Comparison of ENCODE assay signal across 8 mouse cellular contexts in the genomic region with DNA sequence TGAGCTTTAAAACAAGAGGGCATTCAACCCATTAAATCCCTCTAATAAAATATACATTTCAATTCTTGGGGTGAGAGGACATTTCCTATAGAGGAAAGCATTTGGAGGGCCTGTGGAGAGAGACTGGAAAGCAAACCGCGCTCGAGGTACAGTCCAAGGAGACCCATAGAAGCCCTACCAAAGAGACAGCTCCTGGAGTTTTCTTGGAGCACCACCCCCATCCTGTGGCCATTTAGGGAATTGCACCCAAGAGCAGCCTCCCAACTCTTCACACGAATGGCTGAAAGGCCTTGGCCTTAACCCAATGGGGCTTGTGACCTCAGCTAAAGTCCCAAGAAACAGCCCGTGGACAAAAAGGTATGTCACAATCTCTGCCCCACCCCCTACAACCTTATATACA. TPM values are rescaled to one million over a fixed set of nuclear protein-coding genes. Genes with fewer than 3 reads are reported as not detected.
DNase-seq lines count a peak whose midpoint lies in the region; ATAC-seq lines count a peak whose summit lies in the region.

No protein-coding gene starts in this region.

- H3K4me2 ChIP-seq in intestine, embryonic 15.5 days (replicated peaks) = no peak overlapping the region
- no peak overlapping the region for H3K4me2 ChIP-seq in midbrain, embryonic 12.5 days (replicated peaks)

- H3K9me3 ChIP-seq in intestine, embryonic 15.5 days = no peaks in the 10 kb centered on the region
- H3K9me3 ChIP-seq in midbrain, embryonic 12.5 days = no peaks in the 10 kb centered on the region

- ATAC-seq in intestine, embryonic 15.5 days = peak; percentile 77
- no peak for ATAC-seq in midbrain, embryonic 12.5 days (ENCODE audit: low FRiP score, low read depth)

- no peak overlapping the region for H3K4me3 ChIP-seq in intestine, embryonic 15.5 days (replicated peaks)
- no peak overlapping the region for H3K4me3 ChIP-seq in midbrain, embryonic 12.5 days

- peak; percentile 74 for DNase-seq in adrenal gland, adult 8-10 months
- DNase-seq in embryo, embryonic 10.5 days (ENCODE audit: low spot score) = peak; percentile 94
- peak; percentile 69 for DNase-seq in gastrocnemius, postnatal 25 days
- DNase-seq in left cerebral cortex, postnatal 10 days (ENCODE audit: extremely low spot score in 1 of 2, low spot score in 2 of 2) = peak; percentile 81 to 85
- peak; percentile 70 for DNase-seq in skeletal muscle tissue, adult 2 months (ENCODE audit: low read depth, low spot score)
- peak; percentile 73 for DNase-seq in yolk sac, embryonic 10.5 days (ENCODE audit: low spot score)

- no peak overlapping the region for H3K27ac ChIP-seq in intestine, embryonic 15.5 days
- no peak overlapping the region for H3K27ac ChIP-seq in midbrain, embryonic 12.5 days (replicated peaks)

- peaks cover 13% of the 10 kb centered on the region for H3K27me3 ChIP-seq in intestine, embryonic 15.5 days (replicated peaks)
- peaks cover 18% of the 10 kb centered on the region for H3K27me3 ChIP-seq in midbrain, embryonic 12.5 days

- H3K4me1 ChIP-seq in intestine, embryonic 15.5 days (replicated peaks) = no peaks in the 10 kb centered on the region
- no peaks in the 10 kb centered on the region for H3K4me1 ChIP-seq in midbrain, embryonic 12.5 days

- no peaks in the 10 kb centered on the region for H3K36me3 ChIP-seq in intestine, embryonic 15.5 days
- no peaks in the 10 kb centered on the region for H3K36me3 ChIP-seq in midbrain, embryonic 12.5 days

- H3K9ac ChIP-seq in intestine, embryonic 15.5 days = no peak overlapping the region
- H3K9ac ChIP-seq in midbrain, embryonic 12.5 days (replicated peaks) = 0 out of 2 replicates have a peak overlapping the region, but pooled peaks have one; percentile 11

- intact Hi-C loops in left cerebral cortex, postnatal 10 days (cut with DNase I) = loop anchor here (2.0 kb wide), 3 partner anchors 59 to 135 kb away; a partner anchor contains a TSS

- whole genome bisulfite sequencing in intestine, embryonic 15.5 days = 1% methylated on average over 5 of the region's 5 CpGs
- WGBS in midbrain, embryonic 12.5 days = 2% methylated on average over 5 of the region's 5 CpGs

RNA-seq across cellular contexts. Expression of a gene that starts 6.3 kb away (rescaled TPM):
- not detected for total RNA-seq in adrenal gland, adult 8-10 months (2022)
- not detected for total RNA-seq in gastrocnemius, postnatal 25 days (2021)
- not detected in 2 replicates for polyA plus RNA-seq in intestine, embryonic 15.5 days (2015; fragmentation: Nextera tagmentation; extraction: Ambion mirVana)
- not detected for total RNA-seq in left cerebral cortex, postnatal 10 days (2021)
- polyA plus RNA-seq in midbrain, embryonic 12.5 days (2016; fragmentation: Nextera tagmentation; extraction: Ambion mirVana) = not detected in 2 replicates

RNA-seq across cellular contexts. Expression of a gene that starts 10.0 kb away (rescaled TPM):
- total RNA-seq in adrenal gland, adult 8-10 months (2022) = 1 to 10 TPM in 1 of 4 experiments, under 1 TPM in 3; 0.61 to 2.3 (median 0.73) TPM
- total RNA-seq in gastrocnemius, postnatal 25 days (2021) = under 1 TPM; 0.61 to 0.62 TPM
- polyA plus RNA-seq in intestine, embryonic 15.5 days (2015; fragmentation: Nextera tagmentation; extraction: Ambion mirVana) = 16.7 and 17.0 TPM in 2 replicates
- total RNA-seq in left cerebral cortex, postnatal 10 days (2021) = 1 to 10 TPM; 1.9 to 2.0 TPM
- polyA plus RNA-seq in midbrain, embryonic 12.5 days (2016; fragmentation: Nextera tagmentation; extraction: Ambion mirVana) = 20.7 and 20.8 TPM in 2 replicates

RNA-seq across cellular contexts. Expression of a gene that starts 13.5 kb away (rescaled TPM):
- 100 to 1,000 TPM; 150 to 161 (median 155) TPM for total RNA-seq in adrenal gland, adult 8-10 months (2022)
- total RNA-seq in gastrocnemius, postnatal 25 days (2021) = 10 to 100 TPM; 36.5 to 39.7 TPM
- 152 and 167 TPM in 2 replicates for polyA plus RNA-seq in intestine, embryonic 15.5 days (2015; fragmentation: Nextera tagmentation; extraction: Ambion mirVana)
- total RNA-seq in left cerebral cortex, postnatal 10 days (2021) = 10 to 100 TPM; 60.7 to 67.8 TPM
- polyA plus RNA-seq in midbrain, embryonic 12.5 days (2016; fragmentation: Nextera tagmentation; extraction: Ambion mirVana) = 124 and 128 TPM in 2 replicates

RNA-seq across cellular contexts. Expression of a gene that starts 28.9 kb away (rescaled TPM):
- total RNA-seq in adrenal gland, adult 8-10 months (2022) = 10 to 100 TPM; 12.9 to 16.6 (median 14.9) TPM
- 10 to 100 TPM; 13.1 to 16.7 TPM for total RNA-seq in gastrocnemius, postnatal 25 days (2021)
- polyA plus RNA-seq in intestine, embryonic 15.5 days (2015; fragmentation: Nextera tagmentation; extraction: Ambion mirVana) = 36.7 and 40.3 TPM in 2 replicates
- 10 to 100 TPM; 20.8 to 24.2 TPM for total RNA-seq in left cerebral cortex, postnatal 10 days (2021)
- 26.5 and 27.1 TPM in 2 replicates for polyA plus RNA-seq in midbrain, embryonic 12.5 days (2016; fragmentation: Nextera tagmentation; extraction: Ambion mirVana)

RNA-seq across cellular contexts. Expression of a gene that starts 44.4 kb away (rescaled TPM):
- total RNA-seq in adrenal gland, adult 8-10 months (2022) = not detected
- not detected for total RNA-seq in gastrocnemius, postnatal 25 days (2021)
- not detected in 2 replicates for polyA plus RNA-seq in intestine, embryonic 15.5 days (2015; fragmentation: Nextera tagmentation; extraction: Ambion mirVana)
- 1 to 10 TPM in 1 of 2 experiments, under 1 TPM in 1; 0.26 to 1.3 TPM for total RNA-seq in left cerebral cortex, postnatal 10 days (2021)
- polyA plus RNA-seq in midbrain, embryonic 12.5 days (2016; fragmentation: Nextera tagmentation; extraction: Ambion mirVana) = 0.13 and 0.43 TPM in 2 replicates
